Mouse (Mus musculus): ENCODE measurements around the gene Raet1e. TPM values are rescaled to one million over a fixed set of nuclear protein-coding genes. Genes with fewer than 3 reads are reported as not detected.
"Not testable (repeated sequence)": the region's sequence is repeated elsewhere in the genome, so short reads cannot be mapped to it uniquely, and the experiment has no call there.

Raet1e gene
- 2.7 and 3.1 TPM in 2 replicates for polyA plus RNA-seq (2015; fragmentation: Nextera tagmentation; extraction: Ambion mirVana)

- not testable (repeated sequence) for H3K9me3 ChIP-seq (replicated peaks); H3K9ac ChIP-seq; H3K36me3 ChIP-seq; H3K27ac ChIP-seq
- peak within 1 kb of the TSS; percentile 85 for H3K4me2 ChIP-seq
- H3K27me3 ChIP-seq = peaks cover 72% of the 10 kb centered on the region
- peak; percentile 50; the same call in 1 of the 2 replicates for ATAC-seq (replicated peaks; ENCODE audit: insufficient number of reproducible peaks, insufficient read depth, low FRiP score, low read depth)
- H3K4me3 ChIP-seq = peak within 1 kb of the TSS; percentile 56
- peaks cover 18% of the 10 kb centered on the region for H3K4me1 ChIP-seq (replicated peaks)
- under 1% methylated on average over 48 of the region's 48 CpGs for WGBS
These were observed at the start of gene Raet1e, which contains the start of gene H60b for GRCm38 (mm10) chr10:22158310-22158999. Gene Raet1e, plus strand, starts transcription at chr10:22158569. Gene H60b, plus strand, starts transcription at chr10:22158586.

GRCm38 (mm10) chr10:22140665-22141280, 17.6 kb upstream of the Raet1e start:
- Histone ChIP-seq H3K27me3 (no peaks in the 10 kb centered on the region), H3K9ac (peak overlapping the region; percentile 58), H3K9me3 (replicated peaks) (no peaks in the 10 kb centered on the region; the same call in 1 of the 2 replicates), H3K4me2 (peak overlapping the region; percentile 84), H3K27ac (no peak overlapping the region), H3K36me3 (no peaks in the 10 kb centered on the region), H3K4me1 (replicated peaks) (no peaks in the 10 kb centered on the region), H3K4me3 (peak overlapping the region; percentile 53)
- 0 out of 2 replicates have a peak, but pooled peaks have one; percentile 32 for ATAC-seq (replicated peaks; ENCODE audit: insufficient number of reproducible peaks, insufficient read depth, low FRiP score, low read depth)
- WGBS = under 1% methylated on average over 19 of the region's 19 CpGs

- ATAC-seq (replicated peaks; ENCODE audit: insufficient number of reproducible peaks, insufficient read depth, low FRiP score, low read depth); H3K4me1 ChIP-seq (replicated peaks); H3K4me2 ChIP-seq; H3K4me3 ChIP-seq; H3K27ac ChIP-seq; H3K9ac ChIP-seq; H3K9me3 ChIP-seq (replicated peaks); H3K36me3 ChIP-seq; H3K27me3 ChIP-seq: not testable (repeated sequence)
- 82% methylated on average over 1 of the region's 1 CpGs for WGBS
These were observed 16.2 kb upstream of the Raet1e start for GRCm38 (mm10) chr10:22142194-22142593.

- Histone ChIP-seq H3K27me3 (no peaks in the 10 kb centered on the region), H3K9ac (no peak overlapping the region), H3K27ac (no peak overlapping the region), H3K36me3 (no peaks in the 10 kb centered on the region), H3K4me2 (no peak overlapping the region), H3K9me3 (replicated peaks) (no peaks in the 10 kb centered on the region; the same call in 1 of the 2 replicates), H3K4me3 (no peak overlapping the region), H3K4me1 (replicated peaks) (no peaks in the 10 kb centered on the region)
- WGBS = 64% methylated on average over 5 of the region's 5 CpGs
- ATAC-seq (replicated peaks; ENCODE audit: insufficient number of reproducible peaks, insufficient read depth, low FRiP score, low read depth) = no peak
These were observed 15.4 kb upstream of the Raet1e start for GRCm38 (mm10) chr10:22142926-22143325.

GRCm38 (mm10) chr10:22148441-22149072, 9.8 kb upstream of the Raet1e start:
- H3K4me2 ChIP-seq = peak overlapping the region; percentile 99
- WGBS = under 1% methylated on average over 48 of the region's 50 CpGs
- no peaks in the 10 kb centered on the region for H3K36me3 ChIP-seq
- peaks cover 27% of the 10 kb centered on the region for H3K27me3 ChIP-seq
- H3K9me3 ChIP-seq (replicated peaks) = no peaks in the 10 kb centered on the region
- peak overlapping the region; percentile 76 for H3K4me3 ChIP-seq
- H3K9ac ChIP-seq = peak overlapping the region; percentile 72
- peaks cover 24% of the 10 kb centered on the region for H3K4me1 ChIP-seq (replicated peaks)
- ATAC-seq (replicated peaks; ENCODE audit: insufficient number of reproducible peaks, insufficient read depth, low FRiP score, low read depth) = peak; percentile 82
- H3K27ac ChIP-seq = peak overlapping the region; percentile 45; the same call in 1 of the 2 replicates

GRCm38 (mm10) chr10:22149073-22149690, 9.2 kb upstream of the Raet1e start, which contains the start of gene E030030I06Rik:
Gene E030030I06Rik, minus strand, starts transcription at chr10:22149270.
- Histone ChIP-seq H3K4me1 (replicated peaks) (peaks cover 27% of the 10 kb centered on the region), H3K27ac (peak within 1 kb of the TSS; percentile 45; the same call in 1 of the 2 replicates), H3K4me2 (peak within 1 kb of the TSS; percentile 99), H3K9ac (peak within 1 kb of the TSS; percentile 72), H3K9me3 (replicated peaks) (no peaks in the 10 kb centered on the region), H3K4me3 (peak within 1 kb of the TSS; percentile 76), H3K27me3 (peaks cover 34% of the 10 kb centered on the region), H3K36me3 (no peaks in the 10 kb centered on the region)
- WGBS = under 1% methylated on average over 37 of the region's 37 CpGs
- peak; percentile 24; the same call in 1 of the 2 replicates for ATAC-seq (replicated peaks; ENCODE audit: insufficient number of reproducible peaks, insufficient read depth, low FRiP score, low read depth)

- no peak for ATAC-seq (replicated peaks; ENCODE audit: insufficient number of reproducible peaks, insufficient read depth, low FRiP score, low read depth)
- H3K4me1 ChIP-seq (replicated peaks) = peaks cover 29% of the 10 kb centered on the region
- under 1% methylated on average over 50 of the region's 50 CpGs for WGBS
These were observed 8.5 kb upstream of the Raet1e start for GRCm38 (mm10) chr10:22149691-22150465.

GRCm38 (mm10) chr10:22150593-22150992, 7.8 kb upstream of the Raet1e start:
- ATAC-seq (replicated peaks; ENCODE audit: insufficient number of reproducible peaks, insufficient read depth, low FRiP score, low read depth) = no peak
- no peak overlapping the region for H3K9ac ChIP-seq
- H3K9me3 ChIP-seq (replicated peaks) = no peaks in the 10 kb centered on the region
- peaks cover 44% of the 10 kb centered on the region for H3K27me3 ChIP-seq
- peaks cover 29% of the 10 kb centered on the region for H3K4me1 ChIP-seq (replicated peaks)
- no peak overlapping the region for H3K27ac ChIP-seq
- no peaks in the 10 kb centered on the region for H3K36me3 ChIP-seq
- WGBS = under 1% methylated on average over 27 of the region's 27 CpGs
- H3K4me3 ChIP-seq = peak overlapping the region; percentile 76
- H3K4me2 ChIP-seq = peak overlapping the region; percentile 99

More at GRCm38 (mm10) chr10:22149691-22150465, 8.5 kb upstream of the Raet1e start:
- H3K9me3 ChIP-seq (replicated peaks) = no peaks in the 10 kb centered on the region
- H3K36me3 ChIP-seq = no peaks in the 10 kb centered on the region
- H3K27ac ChIP-seq = no peak overlapping the region
- H3K4me2 ChIP-seq = peak overlapping the region; percentile 99
- H3K9ac ChIP-seq = peak overlapping the region; percentile 72
- peaks cover 37% of the 10 kb centered on the region for H3K27me3 ChIP-seq
- peak overlapping the region; percentile 76 for H3K4me3 ChIP-seq

- peaks cover 51% of the 10 kb centered on the region for H3K27me3 ChIP-seq
- WGBS = under 1% methylated on average over 53 of the region's 55 CpGs
- not testable (repeated sequence) for ATAC-seq (replicated peaks; ENCODE audit: insufficient number of reproducible peaks, insufficient read depth, low FRiP score, low read depth); H3K9ac ChIP-seq; H3K36me3 ChIP-seq; H3K9me3 ChIP-seq (replicated peaks); H3K27ac ChIP-seq
- H3K4me3 ChIP-seq = peak overlapping the region; percentile 76
- peak overlapping the region; percentile 99 for H3K4me2 ChIP-seq
- peaks cover 29% of the 10 kb centered on the region for H3K4me1 ChIP-seq (replicated peaks)
These were observed 7.1 kb upstream of the Raet1e start for GRCm38 (mm10) chr10:22151056-22151862.
